8 mouse cellular contexts compared by ENCODE assay signal in genomic region chr1:126153516-126154234, GRCm38 (mm10).
DNase-seq lines count a peak whose midpoint lies in the region; ATAC-seq lines count a peak whose summit lies in the region.

No protein-coding gene starts in this region.

- 68% methylated on average over 6 of the region's 6 CpGs for WGBS in large intestine, adult 2 months
- whole genome bisulfite sequencing in lung, embryonic 16.5 days: 73% methylated on average over 6 of the region's 6 CpGs
- WGBS in heart, embryonic 10.5 days: 76% methylated on average over 6 of the region's 6 CpGs

- peak; percentile 59; the same call in 1 of the 2 replicates for ATAC-seq in lung, embryonic 16.5 days (ENCODE audit: low read depth)

- H3K27me3 ChIP-seq in lung, embryonic 16.5 days (ENCODE audit: control insufficient read depth, insufficient read depth, low read depth, low read length): no peaks in the 10 kb centered on the region
- H3K27me3 ChIP-seq in heart, embryonic 10.5 days (ENCODE audit: insufficient read depth, poor library complexity, severe bottlenecking): no peaks in the 10 kb centered on the region

- H3K27ac ChIP-seq in lung, embryonic 16.5 days (ENCODE audit: low read length): no peak overlapping the region
- H3K27ac ChIP-seq in heart, embryonic 10.5 days: no peak overlapping the region

- no peaks in the 10 kb centered on the region for H3K9me3 ChIP-seq in lung, embryonic 16.5 days (ENCODE audit: control insufficient read depth, low read length)
- no peaks in the 10 kb centered on the region for H3K9me3 ChIP-seq in heart, embryonic 10.5 days

- intact Hi-C loops in gastrocnemius, postnatal 14 days (cut with DNase I; ENCODE audit: low total_unique reads): no loop called here

- no peak overlapping the region for H3K4me3 ChIP-seq in lung, embryonic 16.5 days (ENCODE audit: low read length)
- H3K4me3 ChIP-seq in heart, embryonic 10.5 days: no peak overlapping the region

- peak; percentile 6 for DNase-seq in gastrocnemius, postnatal 10 days
- no peak for DNase-seq in gastrocnemius, postnatal 14 days
- peak; percentile 89 for DNase-seq in adrenal gland, adult 2 months
- peak; percentile 6 for DNase-seq in large intestine, adult 2 months (ENCODE audit: low read depth, low spot score)
- no peak for DNase-seq in heart, embryonic 10.5 days (ENCODE audit: low spot score)
- DNase-seq in thymus, postnatal 25 days: no peak
- DNase-seq in B cell, adult 2 months: no peak

- no peak overlapping the region for H3K4me2 ChIP-seq in lung, embryonic 16.5 days (ENCODE audit: low read depth, low read length)

- no peaks in the 10 kb centered on the region for H3K36me3 ChIP-seq in lung, embryonic 16.5 days (ENCODE audit: control insufficient read depth, insufficient read depth, low read length)
- no peaks in the 10 kb centered on the region for H3K36me3 ChIP-seq in heart, embryonic 10.5 days

- H3K4me1 ChIP-seq in lung, embryonic 16.5 days (replicated peaks; ENCODE audit: control insufficient read depth, insufficient read depth, low read length): peaks cover 7% of the 10 kb centered on the region
- H3K4me1 ChIP-seq in heart, embryonic 10.5 days: peaks cover 16% of the 10 kb centered on the region

- H3K9ac ChIP-seq in lung, embryonic 16.5 days (ENCODE audit: low read length): no peak overlapping the region

Comparison
In these comparisons a context has a peak if more than half of its experiments do, and no peak if none do; other contexts are left out.
1. DNase-seq: peak in gastrocnemius, postnatal 10 days (single experiment), adrenal gland, adult 2 months (single experiment) and large intestine, adult 2 months (single experiment); none in gastrocnemius, postnatal 14 days (single experiment), heart, embryonic 10.5 days (single experiment), thymus, postnatal 25 days (single experiment) and B cell, adult 2 months (0 of 2).